Mouse (Mus musculus) midbrain, postnatal 0 days (tissue): ENCODE measurements around the gene Xpr1. TPM values are rescaled to one million over a fixed set of nuclear protein-coding genes. Genes with fewer than 3 reads are reported as not detected.

ENCODE experiments used
- ATAC-seq: fragments of 200-750 bp; cut with Nextera tagmentation; 2 replicates; pipeline ENCODE4 v1.8.0; 2017; ENCODE audit warnings: moderate number of reproducible peaks, mild to moderate bottlenecking, moderate TSS enrichment, moderate library complexity; ENCODE audit not compliant: low FRiP score
- DNase-seq: peaks from one replicate; pipeline ENCODE4 v3.0.0-alpha.2; 2015; ENCODE audit warnings: low spot score
- H3K27ac ChIP-seq: fragments of 300-500 bp; sonication (generic); 2 replicates; pipeline ENCODE4 v1.5.1; 2014; ENCODE audit warnings: low read depth, mild to moderate bottlenecking, low read length, mixed read lengths
- H3K27me3 ChIP-seq: fragments of 300-500 bp; sonication (generic); 2 replicates; pipeline ENCODE4 v1.6.1; 2014; ENCODE audit warnings: low read length, control low read depth, mixed read lengths; ENCODE audit not compliant: insufficient read depth
- H3K36me3 ChIP-seq: fragments of 300-500 bp; sonication (generic); 2 replicates; pipeline ENCODE4 v1.6.1; 2014; ENCODE audit warnings: low read length, control low read depth, mixed read lengths; ENCODE audit not compliant: insufficient read depth
- H3K4me1 ChIP-seq: fragments of 300-500 bp; sonication (generic); 2 replicates; pipeline ENCODE4 v1.6.1; 2014; ENCODE audit warnings: mild to moderate bottlenecking, control low read depth, antibody characterized with exemption, low read length, mixed read lengths; ENCODE audit not compliant: insufficient read depth
- H3K4me2 ChIP-seq: fragments of 300-500 bp; sonication (generic); 2 replicates; pipeline ENCODE4 v1.6.1; 2014; ENCODE audit warnings: low read depth, mild to moderate bottlenecking, low read length, mixed read lengths; ENCODE audit not compliant: poor library complexity, severe bottlenecking
- H3K4me3 ChIP-seq: fragments of 300-500 bp; sonication (generic); 2 replicates; pipeline ENCODE4 v1.5.1; 2014; ENCODE audit warnings: low read depth, mild to moderate bottlenecking, low read length, moderate library complexity
- H3K9ac ChIP-seq: fragments of 300-500 bp; sonication (generic); replicated peaks from 2 replicates; pipeline ENCODE4 v1.6.1; 2014; ENCODE audit warnings: mild to moderate bottlenecking, low read length, moderate library complexity, mixed read lengths; ENCODE audit not compliant: poor library complexity, severe bottlenecking
- H3K9me3 ChIP-seq: fragments of 300-500 bp; sonication (generic); 2 replicates; pipeline ENCODE4 v1.6.1; 2016; ENCODE audit warnings: low read length, control low read depth
- CTCF ChIP-seq: IDR thresholded peaks from 2 replicates; pipeline ENCODE4 v1.5.1; 2016; ENCODE audit warnings: antibody characterized with exemption, mild to moderate bottlenecking
- WGBS: fragments of 180-500 bp; shearing (Covaris S2); extraction: QIAGEN DNeasy Blood & Tissue Kit; methylation state at CpG from one replicate; pipeline ENCODE4 v1.1.7; 2014; 5-methylcytosine and 5-hydroxymethylcytosine counted together
- polyA plus RNA-seq: library from polyadenylated mRNA; unstranded; fragments of >200 nt; fragmentation: Nextera tagmentation; extraction: Ambion mirVana; gene quantifications from 2 replicates; pipeline ENCODE4 v1.2.1, GENCODE M21; 2015
- total RNA-seq: library from RNA; depleted of rRNA; stranded (reverse); fragments of >200 nt; gene quantifications from 2 replicates; pipeline ENCODE4 v1.2.3, GENCODE M21; 2014

The Xpr1 gene
- total and polyA plus RNA-seq, 2 experiments from 2014 or later, result 38.3 to 177 TPM

GRCm38 (mm10) chr1:155427126-155427865 is 10.1 kb upstream of the Xpr1 start:
- TF ChIP-seq CTCF, result no peak
- Histone ChIP-seq H3K4me3 (no peak overlapping the region), H3K27ac (no peak overlapping the region), H3K4me1 (no peaks in the 10 kb centered on the region), H3K27me3 (no peaks in the 10 kb centered on the region), H3K4me2 (no peak overlapping the region), H3K36me3 (no peaks in the 10 kb centered on the region), H3K9me3 (no peaks in the 10 kb centered on the region), H3K9ac (no peak overlapping the region)
- DNase-seq, result peak; percentile 57
- 33% methylated on average over 6 of the region's 6 CpGs for WGBS
- peak; percentile 73 for ATAC-seq

DNA sequence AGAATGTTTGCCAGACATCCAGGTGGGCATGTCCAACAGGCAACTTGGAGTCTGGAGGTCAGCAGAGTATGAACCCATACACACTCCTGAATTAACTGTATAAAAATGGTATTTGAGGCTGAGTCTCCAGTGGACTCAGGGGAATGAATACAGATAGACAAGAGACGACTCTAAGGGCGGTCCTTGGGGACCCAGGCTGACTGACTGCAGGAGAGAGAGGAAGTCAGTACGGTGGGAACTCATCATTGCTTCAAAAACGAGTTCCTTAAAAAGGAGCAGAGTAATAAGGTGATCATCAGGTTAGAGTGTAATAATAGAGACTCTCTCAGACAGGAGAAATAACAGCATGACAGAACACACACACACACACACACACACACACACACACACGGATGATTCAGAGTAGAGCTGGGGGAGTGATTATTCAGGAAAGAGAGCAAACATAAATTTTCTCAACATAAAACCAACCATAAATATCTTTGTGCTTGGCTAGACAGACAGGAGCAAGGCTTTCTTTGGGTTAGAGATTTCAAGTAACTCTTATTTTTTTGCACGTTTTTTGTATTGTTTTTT is 8.6 kb upstream of the Xpr1 start:
- no peak overlapping the region for H3K9ac ChIP-seq
- no peaks in the 10 kb centered on the region for H3K4me1 ChIP-seq
- H3K27me3 ChIP-seq, result no peaks in the 10 kb centered on the region
- no peak overlapping the region for H3K4me3 ChIP-seq
- 53% methylated on average over 6 of the region's 6 CpGs for WGBS
- TF ChIP-seq CTCF, result no peak
- H3K27ac ChIP-seq, result no peak overlapping the region
- no peak overlapping the region for H3K4me2 ChIP-seq
- no peak for DNase-seq
- H3K9me3 ChIP-seq, result no peaks in the 10 kb centered on the region
- H3K36me3 ChIP-seq, result no peaks in the 10 kb centered on the region
- ATAC-seq, result no peak

GRCm38 (mm10) chr1:155425285-155425684 is 8.1 kb upstream of the Xpr1 start:
- no peak overlapping the region for H3K4me2 ChIP-seq
- ATAC-seq (no peak), DNase-seq (no peak)
- no peak overlapping the region for H3K4me3 ChIP-seq
- TF ChIP-seq CTCF, result no peak
- no peak overlapping the region for H3K27ac ChIP-seq
- 90% methylated on average over 5 of the region's 5 CpGs for WGBS
- H3K27me3 ChIP-seq, result no peaks in the 10 kb centered on the region
- H3K9me3 ChIP-seq, result no peaks in the 10 kb centered on the region
- H3K9ac ChIP-seq, result no peak overlapping the region
- no peaks in the 10 kb centered on the region for H3K4me1 ChIP-seq
- no peaks in the 10 kb centered on the region for H3K36me3 ChIP-seq

DNA sequence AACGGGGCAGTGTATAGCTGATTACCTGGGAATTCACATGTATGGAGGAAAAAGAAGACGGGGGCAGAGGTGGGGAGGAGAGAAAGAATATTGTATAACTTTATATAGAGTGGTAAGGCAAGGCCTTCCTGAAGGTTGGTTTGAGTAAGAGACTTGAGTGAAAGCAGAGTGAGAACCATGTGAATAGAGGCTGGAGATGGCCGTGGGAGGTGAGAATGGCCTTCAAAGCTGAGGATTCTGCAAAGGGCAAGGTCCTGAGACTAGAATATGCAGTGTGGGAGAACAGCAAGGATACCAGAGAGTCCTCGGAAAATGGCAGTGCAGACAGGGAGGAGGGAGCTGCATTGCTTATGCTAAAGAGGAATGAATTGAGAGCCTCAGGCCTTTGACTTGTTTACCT is 6.6 kb upstream of the Xpr1 start:
- 88% methylated on average over 4 of the region's 4 CpGs for WGBS
- no peak for ATAC-seq

GRCm38 (mm10) chr1:155422022-155422421 is 4.8 kb upstream of the Xpr1 start:
- no peak overlapping the region for H3K4me2 ChIP-seq
- no peaks in the 10 kb centered on the region for H3K36me3 ChIP-seq
- no peak overlapping the region for H3K4me3 ChIP-seq
- no peaks in the 10 kb centered on the region for H3K9me3 ChIP-seq
- no peaks in the 10 kb centered on the region for H3K4me1 ChIP-seq
- 91% methylated on average over 7 of the region's 7 CpGs for WGBS
- no peak overlapping the region for H3K27ac ChIP-seq
- no peak overlapping the region for H3K9ac ChIP-seq
- no peaks in the 10 kb centered on the region for H3K27me3 ChIP-seq
- DNase-seq, result no peak
- no peak for TF ChIP-seq CTCF
- no peak for ATAC-seq

More for the DNA sequence above, 6.6 kb upstream of the Xpr1 start:
- Histone ChIP-seq H3K9ac (no peak overlapping the region), H3K9me3 (no peaks in the 10 kb centered on the region), H3K4me3 (no peak overlapping the region), H3K36me3 (no peaks in the 10 kb centered on the region), H3K27ac (no peak overlapping the region), H3K27me3 (no peaks in the 10 kb centered on the region), H3K4me1 (no peaks in the 10 kb centered on the region), H3K4me2 (no peak overlapping the region)
- TF ChIP-seq CTCF, result no peak
- DNase-seq, result no peak

DNA sequence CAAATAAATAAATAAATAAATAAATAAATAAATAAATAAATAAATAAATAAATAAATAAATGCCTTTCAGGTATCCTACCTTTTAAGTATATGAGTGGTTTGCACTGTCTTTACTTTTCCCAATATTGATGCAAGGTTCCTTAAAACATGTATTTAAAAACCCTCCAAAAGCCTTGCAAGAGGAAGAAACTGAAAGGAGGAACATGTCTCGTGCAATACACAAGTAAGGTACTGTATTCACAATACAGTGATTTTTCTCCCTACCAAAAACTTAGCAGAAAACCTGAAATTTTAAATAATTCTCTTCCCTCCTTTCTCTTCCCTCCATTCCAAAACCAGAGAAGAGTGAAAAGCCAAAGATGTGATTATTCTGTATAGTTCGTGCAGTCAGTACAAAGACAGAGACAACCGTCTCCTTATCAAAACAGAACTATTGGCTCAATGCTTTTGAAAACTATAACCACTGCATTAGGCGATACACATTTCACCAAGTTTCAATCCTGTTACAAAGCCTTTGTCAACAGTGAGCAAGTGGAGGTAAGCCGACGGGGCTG is 991 bp downstream of the Xpr1 start:
- Histone ChIP-seq H3K36me3 (no peaks in the 10 kb centered on the region), H3K27me3 (no peaks in the 10 kb centered on the region), H3K27ac (peak overlapping the region; percentile 86), H3K4me2 (peak overlapping the region; percentile 50), H3K4me3 (peak overlapping the region; percentile 93), H3K9me3 (no peaks in the 10 kb centered on the region), H3K4me1 (no peaks in the 10 kb centered on the region), H3K9ac (peak overlapping the region; percentile 83)
- TF ChIP-seq CTCF, result no peak
- ATAC-seq, result no peak
- WGBS, result 1% methylated on average over 6 of the region's 6 CpGs
- peak; percentile 8 for DNase-seq
